Mouse (Mus musculus): ENCODE measurements at regions not wholly inside any gene's neighbourhood (a gene's known extent, or its start where the extent isn't known, plus 50 kb on each side); places are given as distances from the start of the nearest gene placed in this dataset.
"Not testable (repeated sequence)": the region's sequence is repeated elsewhere in the genome, so short reads cannot be mapped to it uniquely, and the experiment has no call there.

- DNase-seq (ENCODE audit: low read depth, low spot score), result not testable (repeated sequence)
Observed at GRCm38 (mm10) chr12:18207941-18208340, 306.4 kb upstream of the 5730507C01Rik start.

- not testable (repeated sequence) for DNase-seq (ENCODE audit: low read depth, low spot score)
Observed at GRCm38 (mm10) chr12:18216432-18216926, 297.8 kb upstream of the 5730507C01Rik start.

GRCm38 (mm10) chr12:18224516-18224915 lies 289.8 kb upstream of the 5730507C01Rik start:
- peak; percentile 86 for DNase-seq (ENCODE audit: low read depth, low spot score)

GRCm38 (mm10) chr12:18226691-18227090 lies 287.6 kb upstream of the 5730507C01Rik start:
- DNase-seq (ENCODE audit: low read depth, low spot score), result peak; percentile 84

- peak; percentile 69 for DNase-seq (ENCODE audit: low read depth, low spot score)
Observed at GRCm38 (mm10) chr12:18231896-18232295, 282.4 kb upstream of the 5730507C01Rik start.

GRCm38 (mm10) chr12:18236330-18236729 lies 278.0 kb upstream of the 5730507C01Rik start:
- DNase-seq (ENCODE audit: low read depth, low spot score), result peak; percentile 76

GRCm38 (mm10) chr12:18237549-18237948 lies 276.8 kb upstream of the 5730507C01Rik start:
- peak; percentile 55 for DNase-seq (ENCODE audit: low read depth, low spot score)

Measured in R1 (cell line).